ENCODE assay signal across 25 mouse cellular contexts in the genomic region with DNA sequence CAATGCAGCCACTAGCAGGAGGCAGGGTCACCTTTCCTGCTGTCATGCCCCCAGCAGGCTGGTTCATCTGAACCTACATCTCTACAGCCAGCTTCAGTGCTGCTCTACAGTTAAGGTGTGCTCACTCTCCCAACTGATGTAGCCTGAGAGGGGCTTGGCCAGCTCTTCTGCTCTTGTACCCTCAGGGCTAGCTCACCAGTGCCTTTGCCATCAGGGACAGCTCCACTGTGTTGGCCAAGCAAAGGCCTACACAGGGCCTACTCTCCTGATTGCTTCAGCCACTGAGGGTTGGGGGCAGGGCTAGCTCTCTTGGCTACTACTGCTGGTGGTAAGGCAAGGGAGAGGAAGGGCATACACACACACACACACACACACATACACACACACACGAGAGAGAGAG. TPM values are rescaled to one million over a fixed set of nuclear protein-coding genes. Genes with fewer than 3 reads are reported as not detected.
DNase-seq lines count a peak whose midpoint lies in the region; ATAC-seq lines count a peak whose summit lies in the region.
"Had no signal": no experiment of that assay in that cellular context is flagged by ENCODE, and none has a peak within 500 bp of the region (broad histone marks: within the 10 kb centered on the region; RNA-seq: fewer than 3 reads in every experiment).

No protein-coding gene starts in this region.

- peak; percentile 13 for DNase-seq in forebrain, embryonic 10.5 days (ENCODE audit: extremely low spot score, low spot score)
- peak; percentile 85 for DNase-seq in heart, adult 11 months
- no peak for DNase-seq in heart, postnatal 36 days
- DNase-seq in midbrain, embryonic 11.5 days (ENCODE audit: low spot score, missing footprints), result peak; percentile 72
- peak; percentile 36 for DNase-seq in testis, postnatal 10 days (ENCODE audit: low spot score)
- DNase-seq in testis, postnatal 14 days (ENCODE audit: low spot score), result no peak
- DNase-seq: adrenal gland, adult 2 months; adrenal gland, adult 8-10 months; adrenal gland, postnatal 10 days; adrenal gland, postnatal 14 days; adrenal gland, postnatal 25 days; adrenal gland, postnatal 36 days; B cell, adult 2 months; cerebellum, adult 11 months; cerebellum, adult 11-12 months had no signal

- peaks cover 48% of the 10 kb centered on the region for H3K27me3 ChIP-seq in forebrain, embryonic 10.5 days (ENCODE audit: poor library complexity, severe bottlenecking)
- H3K27me3 ChIP-seq in forebrain, embryonic 12.5 days, result no peaks in the 10 kb centered on the region
- peaks cover 6% of the 10 kb centered on the region for H3K27me3 ChIP-seq in midbrain, embryonic 11.5 days (ENCODE audit: control insufficient read depth, insufficient read depth, low read length)
- peaks cover 4% of the 10 kb centered on the region for H3K27me3 ChIP-seq in midbrain, embryonic 15.5 days (replicated peaks)
- H3K27me3 ChIP-seq: CH12.LX, Patski had no signal

- no peak overlapping the region for H3K4me2 ChIP-seq in forebrain, embryonic 12.5 days
- no peak overlapping the region for H3K4me2 ChIP-seq in midbrain, embryonic 11.5 days
- no peak overlapping the region for H3K4me2 ChIP-seq in midbrain, embryonic 15.5 days

- H3K27ac ChIP-seq in forebrain, embryonic 10.5 days, result no peak overlapping the region
- H3K27ac ChIP-seq in forebrain, embryonic 12.5 days, result no peak overlapping the region
- no peak overlapping the region for H3K27ac ChIP-seq in midbrain, embryonic 11.5 days (ENCODE audit: low read depth, low read length)
- no peak overlapping the region for H3K27ac ChIP-seq in midbrain, embryonic 15.5 days

- intact Hi-C loops in heart, postnatal 36 days (cut with DNase I), result no loop called here

- H3K9me3 ChIP-seq in forebrain, embryonic 10.5 days, result no peaks in the 10 kb centered on the region
- no peaks in the 10 kb centered on the region for H3K9me3 ChIP-seq in forebrain, embryonic 12.5 days
- no peaks in the 10 kb centered on the region for H3K9me3 ChIP-seq in midbrain, embryonic 11.5 days (ENCODE audit: control insufficient read depth, low read length)
- H3K9me3 ChIP-seq in midbrain, embryonic 15.5 days, result no peaks in the 10 kb centered on the region

- no peaks in the 10 kb centered on the region for H3K36me3 ChIP-seq in forebrain, embryonic 10.5 days (replicated peaks)
- H3K36me3 ChIP-seq in forebrain, embryonic 12.5 days (replicated peaks), result no peaks in the 10 kb centered on the region
- H3K36me3 ChIP-seq in midbrain, embryonic 11.5 days (ENCODE audit: control insufficient read depth, insufficient read depth, low read length), result no peaks in the 10 kb centered on the region
- no peaks in the 10 kb centered on the region for H3K36me3 ChIP-seq in midbrain, embryonic 15.5 days (replicated peaks)
- H3K36me3 ChIP-seq: G1E had no signal

- no CpG with 5 or more reads among the region's 1 CpGs for whole genome bisulfite sequencing in forebrain, embryonic 10.5 days
- WGBS in forebrain, embryonic 12.5 days, result no CpG with 5 or more reads among the region's 1 CpGs
- no CpG with 5 or more reads among the region's 1 CpGs for WGBS in midbrain, embryonic 11.5 days
- no CpG with 5 or more reads among the region's 1 CpGs for WGBS in midbrain, embryonic 15.5 days

- ATAC-seq in forebrain, embryonic 12.5 days (ENCODE audit: low FRiP score), result no peak
- no peak for ATAC-seq in midbrain, embryonic 11.5 days (ENCODE audit: low FRiP score)
- no peak for ATAC-seq in midbrain, embryonic 15.5 days (replicated peaks)
- ATAC-seq: activated CD4-positive, CD25-positive, alpha-beta regulatory T cell, adult 4 months; CD4-positive, CD25-positive, alpha-beta regulatory T cell, adult 4 months; Patski had no signal

- no peak overlapping the region for H3K4me3 ChIP-seq in forebrain, embryonic 10.5 days
- no peak overlapping the region for H3K4me3 ChIP-seq in forebrain, embryonic 12.5 days (replicated peaks)
- H3K4me3 ChIP-seq in midbrain, embryonic 11.5 days (ENCODE audit: low read depth, low read length), result no peak overlapping the region
- no peak overlapping the region for H3K4me3 ChIP-seq in midbrain, embryonic 15.5 days

- H3K4me1 ChIP-seq in forebrain, embryonic 10.5 days, result peaks cover 22% of the 10 kb centered on the region
- peaks cover 24% of the 10 kb centered on the region for H3K4me1 ChIP-seq in forebrain, embryonic 12.5 days
- peaks cover 7% of the 10 kb centered on the region for H3K4me1 ChIP-seq in midbrain, embryonic 11.5 days (ENCODE audit: control insufficient read depth, insufficient read depth, low read length)
- H3K4me1 ChIP-seq in midbrain, embryonic 15.5 days, result peaks cover 13% of the 10 kb centered on the region

- H3K9ac ChIP-seq in forebrain, embryonic 12.5 days, result no peak overlapping the region
- no peak overlapping the region for H3K9ac ChIP-seq in midbrain, embryonic 11.5 days (ENCODE audit: low read length)
- H3K9ac ChIP-seq in midbrain, embryonic 15.5 days, result no peak overlapping the region

RNA-seq across cellular contexts. Expression of a gene that starts 2.7 kb away (rescaled TPM):
- 10.9 and 17.6 TPM in 2 replicates for polyA plus RNA-seq in forebrain, embryonic 10.5 days (2016; fragmentation: Nextera tagmentation; extraction: Ambion mirVana)
- polyA plus RNA-seq in forebrain, embryonic 12.5 days (2016; fragmentation: Nextera tagmentation; extraction: Ambion mirVana), result 62.1 and 67.2 TPM in 2 replicates
- 100 to 1,000 TPM; 128 to 149 TPM for total RNA-seq in heart, postnatal 36 days (2021)
- 14.1 and 15.8 TPM in 2 replicates for polyA plus RNA-seq in midbrain, embryonic 11.5 days (2014; fragmentation: Nextera tagmentation; extraction: Ambion mirVana)
- 26.5 and 27.8 TPM in 2 replicates for polyA plus RNA-seq in midbrain, embryonic 15.5 days (2015; fragmentation: Nextera tagmentation; extraction: Ambion mirVana)
- total RNA-seq: CH12.LX had no signal

RNA-seq across cellular contexts. Expression of a gene that starts 8.0 kb away (rescaled TPM):
- 14.3 and 21.3 TPM in 2 replicates for polyA plus RNA-seq in forebrain, embryonic 10.5 days (2016; fragmentation: Nextera tagmentation; extraction: Ambion mirVana)
- polyA plus RNA-seq in forebrain, embryonic 12.5 days (2016; fragmentation: Nextera tagmentation; extraction: Ambion mirVana), result 50.8 and 52.3 TPM in 2 replicates
- total RNA-seq in heart, postnatal 36 days (2021), result under 1 TPM in 1 of 2 experiments, not detected in 1; 0.28 TPM
- 6.5 and 7.7 TPM in 2 replicates for polyA plus RNA-seq in midbrain, embryonic 11.5 days (2014; fragmentation: Nextera tagmentation; extraction: Ambion mirVana)
- 12.7 and 13.7 TPM in 2 replicates for polyA plus RNA-seq in midbrain, embryonic 15.5 days (2015; fragmentation: Nextera tagmentation; extraction: Ambion mirVana)
- total RNA-seq: adrenal gland, adult 2 months; adrenal gland, postnatal 14 days; adrenal gland, postnatal 36 days; CH12.LX; ES-E14; MEL had no signal
- polyA plus RNA-seq: activated CD4-positive, CD25-positive, alpha-beta regulatory T cell, adult 4 months; C2C12; CD4-positive, CD25-positive, alpha-beta regulatory T cell, adult 4 months; G1E had no signal

Comparison
In these comparisons a context has a peak if more than half of its experiments do, and no peak if none do; other contexts are left out.
1. DNase-seq: peak in forebrain, embryonic 10.5 days (single experiment), heart, adult 11 months (single experiment), midbrain, embryonic 11.5 days (single experiment) and testis, postnatal 10 days (single experiment); none in heart, postnatal 36 days (0 of 2) and testis, postnatal 14 days (single experiment).